Mouse (Mus musculus) lung, embryonic 15.5 days (tissue): Measurements from ENCODE around the gene Itga6. TPM values are rescaled to one million over a fixed set of nuclear protein-coding genes. Genes with fewer than 3 reads are reported as not detected.

Experiments
- ATAC-seq: fragments of 200-750 bp; cut with Nextera tagmentation; 2 replicates; pipeline ENCODE4 v1.8.0; 2017; ENCODE audit warnings: moderate number of reproducible peaks, borderline replicate concordance; ENCODE audit not compliant: low FRiP score, low TSS enrichment; ENCODE audit errors: extremely low read depth
- H3K27ac ChIP-seq: fragments of 300-500 bp; sonication (generic); 2 replicates; pipeline ENCODE4 v1.5.1; 2015; ENCODE audit warnings: moderate library complexity, mild to moderate bottlenecking, inconsistent platforms
- H3K27me3 ChIP-seq: fragments of 300-500 bp; sonication (generic); 2 replicates; pipeline ENCODE4 v1.6.1; 2015; ENCODE audit warnings: inconsistent platforms
- H3K36me3 ChIP-seq: fragments of 300-500 bp; sonication (generic); 2 replicates; pipeline ENCODE4 v1.6.1; 2015; ENCODE audit warnings: inconsistent platforms
- H3K4me1 ChIP-seq: fragments of 300-500 bp; sonication (generic); 2 replicates; pipeline ENCODE4 v1.6.1; 2015; ENCODE audit warnings: inconsistent platforms
- H3K4me2 ChIP-seq: fragments of 300-500 bp; sonication (generic); 2 replicates; pipeline ENCODE4 v1.6.1; 2015; ENCODE audit warnings: inconsistent platforms, mild to moderate bottlenecking, moderate library complexity
- H3K4me3 ChIP-seq: fragments of 300-500 bp; sonication (generic); 2 replicates; pipeline ENCODE4 v1.5.1; 2015; ENCODE audit warnings: mild to moderate bottlenecking, inconsistent platforms
- H3K9ac ChIP-seq: fragments of 300-500 bp; sonication (generic); 2 replicates; pipeline ENCODE4 v1.6.1; 2015; ENCODE audit warnings: inconsistent platforms
- H3K9me3 ChIP-seq: fragments of 300-500 bp; sonication (generic); 2 replicates; pipeline ENCODE4 v1.6.1; 2016; ENCODE audit warnings: inconsistent platforms
- WGBS: fragments of 180-500 bp; shearing (Covaris S2); methylation state at CpG from one replicate; pipeline ENCODE4 v1.1.7; 2015; 5-methylcytosine and 5-hydroxymethylcytosine counted together
- polyA plus RNA-seq: library from polyadenylated mRNA; unstranded; fragments of >200 nt; fragmentation: Nextera tagmentation; extraction: Ambion mirVana; gene quantifications from 2 replicates; pipeline ENCODE4 v1.2.1, GENCODE M21; 2015

Gene Itga6
- polyA plus RNA-seq, 1 experiment from 2014 or later = 81.4 TPM

- Histone ChIP-seq H3K4me1 (peaks cover 17% of the 10 kb centered on the region), H3K27me3 (no peaks in the 10 kb centered on the region), H3K4me3 (no peak overlapping the region), H3K36me3 (no peaks in the 10 kb centered on the region), H3K4me2 (no peak overlapping the region), H3K9me3 (no peaks in the 10 kb centered on the region), H3K27ac (no peak overlapping the region), H3K9ac (no peak overlapping the region)
- ATAC-seq = no peak
- whole genome bisulfite sequencing = 53% methylated on average over 6 of the region's 6 CpGs
Measured at GRCm38 (mm10) chr2:71767019-71767610, 21.7 kb downstream of the Itga6 start.

GRCm38 (mm10) chr2:71771762-71772161 lies 26.3 kb downstream of the Itga6 start:
- H3K9me3 ChIP-seq = no peaks in the 10 kb centered on the region
- no peak overlapping the region for H3K27ac ChIP-seq
- no peak overlapping the region for H3K4me3 ChIP-seq
- H3K36me3 ChIP-seq = no peaks in the 10 kb centered on the region
- H3K4me1 ChIP-seq = peaks cover 21% of the 10 kb centered on the region
- no peak overlapping the region for H3K4me2 ChIP-seq
- no peak overlapping the region for H3K9ac ChIP-seq
- 57% methylated on average over 4 of the region's 4 CpGs for WGBS
- ATAC-seq = no peak
- no peaks in the 10 kb centered on the region for H3K27me3 ChIP-seq

GRCm38 (mm10) chr2:71773714-71774113 lies 28.3 kb downstream of the Itga6 start:
- Histone ChIP-seq H3K27ac (no peak overlapping the region), H3K4me3 (no peak overlapping the region), H3K27me3 (no peaks in the 10 kb centered on the region), H3K4me1 (peaks cover 14% of the 10 kb centered on the region), H3K36me3 (no peaks in the 10 kb centered on the region), H3K9ac (no peak overlapping the region), H3K9me3 (no peaks in the 10 kb centered on the region), H3K4me2 (no peak overlapping the region)
- 74% methylated on average over 5 of the region's 5 CpGs for WGBS
- ATAC-seq = no peak

GRCm38 (mm10) chr2:71774246-71774951 lies 29.0 kb downstream of the Itga6 start:
- peak overlapping the region; percentile 16 for H3K27ac ChIP-seq
- peaks cover 14% of the 10 kb centered on the region for H3K4me1 ChIP-seq
- no peaks in the 10 kb centered on the region for H3K36me3 ChIP-seq
- H3K27me3 ChIP-seq = no peaks in the 10 kb centered on the region
- H3K4me3 ChIP-seq = no peak overlapping the region
- peak overlapping the region; percentile 4; the same call in 1 of the 2 replicates for H3K4me2 ChIP-seq
- no peak overlapping the region for H3K9ac ChIP-seq
- WGBS = 38% methylated on average over 10 of the region's 10 CpGs
- ATAC-seq = peak; percentile 65; the same call in 1 of the 2 replicates
- H3K9me3 ChIP-seq = no peaks in the 10 kb centered on the region

- peaks cover 19% of the 10 kb centered on the region for H3K4me1 ChIP-seq
- no peak for ATAC-seq
- peak overlapping the region; percentile 4; the same call in 1 of the 2 replicates for H3K4me2 ChIP-seq
- no peak overlapping the region for H3K9ac ChIP-seq
- H3K9me3 ChIP-seq = no peaks in the 10 kb centered on the region
- H3K27ac ChIP-seq = peak overlapping the region; percentile 16
- no peaks in the 10 kb centered on the region for H3K36me3 ChIP-seq
- no peak overlapping the region for H3K4me3 ChIP-seq
- H3K27me3 ChIP-seq = no peaks in the 10 kb centered on the region
- WGBS = 55% methylated on average over 9 of the region's 9 CpGs
Measured at GRCm38 (mm10) chr2:71775201-71775611, 29.8 kb downstream of the Itga6 start.

GRCm38 (mm10) chr2:71779266-71779888 lies 34.0 kb downstream of the Itga6 start:
- Histone ChIP-seq H3K4me3 (no peak overlapping the region), H3K9me3 (no peaks in the 10 kb centered on the region), H3K4me1 (peaks cover 27% of the 10 kb centered on the region), H3K27ac (peak overlapping the region; percentile 76), H3K27me3 (no peaks in the 10 kb centered on the region), H3K4me2 (no peak overlapping the region), H3K36me3 (no peaks in the 10 kb centered on the region), H3K9ac (no peak overlapping the region)
- ATAC-seq = peak; percentile 72
- 28% methylated on average over 5 of the region's 5 CpGs for WGBS

- peaks cover 22% of the 10 kb centered on the region for H3K4me1 ChIP-seq
- no peak overlapping the region for H3K4me2 ChIP-seq
- H3K4me3 ChIP-seq = no peak overlapping the region
- no peak overlapping the region for H3K9ac ChIP-seq
- no peaks in the 10 kb centered on the region for H3K36me3 ChIP-seq
- peak overlapping the region; percentile 29 for H3K27ac ChIP-seq
- no peaks in the 10 kb centered on the region for H3K9me3 ChIP-seq
- H3K27me3 ChIP-seq = 0 out of 2 replicates have a peak, but pooled peaks cover 4% of the 10 kb centered on the region
- WGBS = 57% methylated on average over 6 of the region's 6 CpGs
- ATAC-seq = no peak
Measured at GRCm38 (mm10) chr2:71780016-71780415, 34.6 kb downstream of the Itga6 start.

- Histone ChIP-seq H3K27me3 (peaks cover 9% of the 10 kb centered on the region; the same call in 1 of the 2 replicates), H3K9ac (no peak overlapping the region), H3K36me3 (no peaks in the 10 kb centered on the region), H3K4me2 (no peak overlapping the region), H3K27ac (no peak overlapping the region), H3K4me3 (no peak overlapping the region), H3K4me1 (peaks cover 14% of the 10 kb centered on the region), H3K9me3 (no peaks in the 10 kb centered on the region)
- 46% methylated on average over 3 of the region's 3 CpGs for WGBS
- no peak for ATAC-seq
Measured at GRCm38 (mm10) chr2:71785260-71785659, 39.8 kb downstream of the Itga6 start.

- ATAC-seq = no peak
- WGBS = 21% methylated on average over 5 of the region's 5 CpGs
- H3K4me3 ChIP-seq = no peak overlapping the region
- H3K27me3 ChIP-seq = peaks cover 9% of the 10 kb centered on the region; the same call in 1 of the 2 replicates
- H3K4me1 ChIP-seq = peaks cover 6% of the 10 kb centered on the region
- no peak overlapping the region for H3K9ac ChIP-seq
- H3K4me2 ChIP-seq = peak overlapping the region; percentile 93; the same call in 1 of the 2 replicates
- H3K27ac ChIP-seq = no peak overlapping the region
- no peaks in the 10 kb centered on the region for H3K36me3 ChIP-seq
- H3K9me3 ChIP-seq = no peaks in the 10 kb centered on the region
Measured at GRCm38 (mm10) chr2:71786060-71786459, 40.6 kb downstream of the Itga6 start.

- Histone ChIP-seq H3K36me3 (no peaks in the 10 kb centered on the region), H3K4me1 (peaks cover 3% of the 10 kb centered on the region), H3K4me3 (peak overlapping the region; percentile 85), H3K9me3 (no peaks in the 10 kb centered on the region), H3K27ac (peak overlapping the region; percentile 93), H3K9ac (peak overlapping the region; percentile 70), H3K27me3 (peaks cover 9% of the 10 kb centered on the region; the same call in 1 of the 2 replicates), H3K4me2 (peak overlapping the region; percentile 93)
- ATAC-seq = peak; percentile 93
- WGBS = under 1% methylated on average over 51 of the region's 61 CpGs
Measured at GRCm38 (mm10) chr2:71786591-71787155, 41.3 kb downstream of the Itga6 start.

- H3K4me2 ChIP-seq = peak overlapping the region; percentile 93
- ATAC-seq = peak; percentile 83
- 0% methylated on average over 40 of the region's 40 CpGs for whole genome bisulfite sequencing
Measured at GRCm38 (mm10) chr2:71787156-71787590, 41.8 kb downstream of the Itga6 start.

More at GRCm38 (mm10) chr2:71787156-71787590, 41.8 kb downstream of the Itga6 start:
- Histone ChIP-seq H3K9me3 (no peaks in the 10 kb centered on the region), H3K27ac (peak overlapping the region; percentile 93), H3K9ac (peak overlapping the region; percentile 70), H3K4me3 (peak overlapping the region; percentile 85), H3K4me1 (peaks cover 3% of the 10 kb centered on the region), H3K27me3 (peaks cover 9% of the 10 kb centered on the region; the same call in 1 of the 2 replicates), H3K36me3 (no peaks in the 10 kb centered on the region)
